Mouse (Mus musculus) forebrain, postnatal 0 days (tissue): Measurements from ENCODE around the gene Myo5c. TPM values are rescaled to one million over a fixed set of nuclear protein-coding genes. Genes with fewer than 3 reads are reported as not detected.

Experiments
- ATAC-seq: fragments of 200-750 bp; cut with Nextera tagmentation; 2 replicates; pipeline ENCODE4 v1.8.0; 2017; ENCODE audit warnings: mild to moderate bottlenecking, moderate library complexity
- DNase-seq: peaks from one replicate; pipeline ENCODE4 v3.0.0-alpha.2; 2015
- H3K27ac ChIP-seq: fragments of 300-500 bp; sonication (generic); 2 replicates; pipeline ENCODE4 v1.5.1; 2014; ENCODE audit warnings: low read depth, mild to moderate bottlenecking, antibody characterized with exemption, low read length, moderate library complexity, mixed read lengths
- H3K27me3 ChIP-seq: fragments of 300-500 bp; sonication (generic); 2 replicates; pipeline ENCODE4 v1.6.1; 2014; ENCODE audit warnings: mild to moderate bottlenecking, low read length, mixed read lengths; ENCODE audit not compliant: insufficient read depth
- H3K36me3 ChIP-seq: fragments of 300-500 bp; sonication (generic); 2 replicates; pipeline ENCODE4 v1.6.1; 2014; ENCODE audit warnings: mild to moderate bottlenecking, moderate library complexity; ENCODE audit not compliant: insufficient read depth
- H3K4me1 ChIP-seq: fragments of 300-500 bp; sonication (generic); 2 replicates; pipeline ENCODE4 v1.6.1; 2014; ENCODE audit warnings: antibody characterized with exemption; ENCODE audit not compliant: insufficient read depth
- H3K4me2 ChIP-seq: fragments of 300-500 bp; sonication (generic); 2 replicates; pipeline ENCODE4 v1.6.1; 2014; ENCODE audit warnings: low read depth, mild to moderate bottlenecking, moderate library complexity
- H3K4me3 ChIP-seq: fragments of 300-500 bp; sonication (generic); 2 replicates; pipeline ENCODE4 v1.5.1; 2014; ENCODE audit warnings: low read depth, low read length, mixed read lengths
- H3K9ac ChIP-seq: fragments of 300-500 bp; sonication (generic); 2 replicates; pipeline ENCODE4 v1.6.1; 2014; ENCODE audit warnings: mild to moderate bottlenecking
- H3K9me3 ChIP-seq: fragments of 300-500 bp; sonication (generic); 2 replicates; pipeline ENCODE4 v1.6.1; 2016; ENCODE audit warnings: low read length
- CTCF ChIP-seq: sonication (generic); IDR thresholded peaks from 2 replicates; pipeline ENCODE4 v1.5.1; 2016; ENCODE audit warnings: antibody characterized with exemption, control low read depth, low read depth
- WGBS: fragments of 180-500 bp; shearing (Covaris S2); extraction: QIAGEN DNeasy Blood & Tissue Kit; methylation state at CpG from one replicate; pipeline ENCODE4 v1.1.7; 2014; 5-methylcytosine and 5-hydroxymethylcytosine counted together
- polyA plus RNA-seq: library from polyadenylated mRNA; unstranded; fragments of >200 nt; fragmentation: Nextera tagmentation; extraction: Ambion mirVana; gene quantifications from 2 replicates; pipeline ENCODE4 v1.2.1, GENCODE M21; 2015
- total RNA-seq: library from RNA; depleted of rRNA; stranded (reverse); fragments of >200 nt; gene quantifications from 2 replicates; pipeline ENCODE4 v1.2.3, GENCODE M21; 2014

Gene Myo5c
- total and polyA plus RNA-seq, 2 experiments from 2014 or later = 0.10 to 0.16 TPM

- peaks cover 4% of the 10 kb centered on the region; the same call in 1 of the 2 replicates for H3K36me3 ChIP-seq
- WGBS = 28% methylated on average over 11 of the region's 11 CpGs
- peak overlapping the region; percentile 79 for H3K4me3 ChIP-seq
- H3K4me2 ChIP-seq = peak overlapping the region; percentile 76
- H3K4me1 ChIP-seq = peaks cover 12% of the 10 kb centered on the region
- H3K9ac ChIP-seq = peak overlapping the region; percentile 80
- peak; percentile 56 for DNase-seq
- peak overlapping the region; percentile 88 for H3K27ac ChIP-seq
- peak; percentile 21; the same call in 1 of the 2 replicates for TF ChIP-seq CTCF
- no peaks in the 10 kb centered on the region for H3K9me3 ChIP-seq
- peak; percentile 40 for ATAC-seq
- H3K27me3 ChIP-seq = no peaks in the 10 kb centered on the region
Measured at GRCm38 (mm10) chr9:75313138-75313831, 81.5 kb downstream of the Myo5c start.

DNA sequence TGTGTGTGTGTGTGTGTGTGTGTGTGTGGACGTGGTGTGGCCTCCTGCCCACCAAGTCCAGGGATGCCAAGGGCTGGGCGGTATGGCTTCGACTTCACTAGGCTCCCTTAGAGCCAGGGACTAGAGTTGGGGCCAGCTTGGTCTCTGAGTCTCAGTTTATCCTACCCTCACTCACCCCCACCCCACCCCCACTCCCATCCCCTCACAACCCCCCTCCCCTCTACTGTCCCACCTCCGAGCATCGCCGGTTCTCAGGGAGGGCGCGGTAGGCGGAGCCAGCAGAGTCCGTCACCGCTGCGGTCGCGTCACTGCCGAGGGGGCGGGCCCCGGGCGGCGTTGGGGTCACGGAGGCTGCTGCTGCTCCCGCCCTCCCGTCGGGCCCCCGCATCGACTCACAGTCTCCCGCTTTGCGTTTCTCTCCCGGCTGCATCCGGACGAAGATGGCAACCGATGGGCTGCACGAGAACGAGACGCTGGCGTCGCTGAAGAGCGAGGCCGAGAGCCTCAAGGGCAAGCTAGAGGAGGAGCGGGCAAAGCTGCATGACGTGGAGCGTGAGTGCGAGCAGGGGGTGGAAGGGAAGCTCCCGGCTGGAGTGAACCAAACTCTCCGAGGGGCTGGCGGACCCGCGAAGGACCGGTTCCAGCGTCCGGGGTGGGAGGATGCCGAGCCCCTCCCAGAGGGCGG is 82.2 kb downstream of the Myo5c start:
- DNase-seq = peak; percentile 84

DNA sequence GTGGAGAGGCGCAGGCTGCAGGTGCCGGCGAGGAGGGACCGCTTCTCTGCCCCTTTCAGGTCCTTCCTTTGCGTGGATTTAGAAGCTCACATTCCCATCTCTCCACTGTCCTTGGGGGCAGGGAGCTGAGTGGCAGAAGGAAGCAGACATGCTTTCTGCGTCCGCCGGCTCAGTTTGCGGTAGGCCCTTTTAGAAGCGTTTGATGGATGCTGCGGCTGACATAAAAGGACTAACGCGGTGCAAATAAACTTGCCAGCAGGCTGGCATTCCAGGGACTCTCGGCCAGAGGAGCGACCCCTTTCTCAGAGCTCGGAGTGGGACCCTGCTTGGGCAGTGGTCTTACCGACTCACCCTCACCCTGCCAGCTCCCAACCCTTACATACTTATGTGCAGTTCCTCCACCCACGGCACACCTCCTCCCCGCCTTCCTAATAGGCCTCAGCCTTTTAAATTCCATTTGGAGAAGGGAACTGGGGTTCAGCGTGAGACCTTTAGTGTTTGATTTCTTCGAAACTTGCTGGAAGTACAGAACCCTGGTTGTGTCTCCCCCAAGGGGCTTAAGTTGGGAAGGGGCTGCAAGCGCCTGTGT is 82.8 kb downstream of the Myo5c start:
- ATAC-seq = peak; percentile 64
- Histone ChIP-seq H3K27me3 (no peaks in the 10 kb centered on the region), H3K4me1 (peaks cover 12% of the 10 kb centered on the region), H3K9ac (peak overlapping the region; percentile 80), H3K4me2 (peak overlapping the region; percentile 76), H3K27ac (peak overlapping the region; percentile 88), H3K36me3 (peaks cover 4% of the 10 kb centered on the region; the same call in 1 of the 2 replicates), H3K4me3 (peak overlapping the region; percentile 79), H3K9me3 (no peaks in the 10 kb centered on the region)
- 4% methylated on average over 22 of the region's 22 CpGs for WGBS
- DNase-seq = peak; percentile 71
- no peak; the same call in 1 of the 2 replicates for TF ChIP-seq CTCF

More for the DNA sequence above, 82.2 kb downstream of the Myo5c start:
- Histone ChIP-seq H3K9me3 (no peaks in the 10 kb centered on the region), H3K27ac (peak overlapping the region; percentile 88), H3K36me3 (peaks cover 4% of the 10 kb centered on the region; the same call in 1 of the 2 replicates), H3K4me3 (peak overlapping the region; percentile 79), H3K9ac (peak overlapping the region; percentile 80), H3K27me3 (no peaks in the 10 kb centered on the region), H3K4me2 (peak overlapping the region; percentile 76), H3K4me1 (peaks cover 12% of the 10 kb centered on the region)
- WGBS = 3% methylated on average over 48 of the region's 52 CpGs
- TF ChIP-seq CTCF = peak; percentile 36
- peak; percentile 92 for ATAC-seq

DNA sequence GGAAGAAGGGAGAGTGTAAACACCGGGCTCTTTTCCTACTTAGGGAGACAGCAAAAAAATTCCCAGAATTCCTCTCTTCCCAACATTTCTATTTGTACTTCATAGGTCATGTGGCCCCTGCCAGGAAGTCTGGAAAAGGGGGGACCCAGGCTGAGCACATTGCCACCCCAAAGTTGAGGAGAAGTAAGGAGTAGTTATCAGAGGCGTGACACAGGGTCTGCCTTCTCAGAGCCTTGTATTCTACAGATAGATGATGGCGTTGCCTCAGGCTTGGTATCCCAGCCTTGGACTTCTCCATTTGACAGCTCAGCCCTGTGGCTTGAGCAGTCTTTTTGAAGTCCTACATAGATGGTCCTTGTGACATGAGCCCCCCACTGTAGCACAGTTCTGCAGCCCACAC is 83.4 kb downstream of the Myo5c start:
- peak overlapping the region; percentile 79 for H3K4me3 ChIP-seq
- H3K27me3 ChIP-seq = no peaks in the 10 kb centered on the region
- no peak for TF ChIP-seq CTCF
- H3K9ac ChIP-seq = no peak overlapping the region
- H3K36me3 ChIP-seq = peaks cover 4% of the 10 kb centered on the region; the same call in 1 of the 2 replicates
- H3K4me2 ChIP-seq = peak overlapping the region; percentile 76
- H3K27ac ChIP-seq = no peak overlapping the region
- H3K4me1 ChIP-seq = peaks cover 12% of the 10 kb centered on the region
- WGBS = 76% methylated on average over 3 of the region's 3 CpGs
- DNase-seq (no peak), ATAC-seq (no peak)
- H3K9me3 ChIP-seq = no peaks in the 10 kb centered on the region

DNA sequence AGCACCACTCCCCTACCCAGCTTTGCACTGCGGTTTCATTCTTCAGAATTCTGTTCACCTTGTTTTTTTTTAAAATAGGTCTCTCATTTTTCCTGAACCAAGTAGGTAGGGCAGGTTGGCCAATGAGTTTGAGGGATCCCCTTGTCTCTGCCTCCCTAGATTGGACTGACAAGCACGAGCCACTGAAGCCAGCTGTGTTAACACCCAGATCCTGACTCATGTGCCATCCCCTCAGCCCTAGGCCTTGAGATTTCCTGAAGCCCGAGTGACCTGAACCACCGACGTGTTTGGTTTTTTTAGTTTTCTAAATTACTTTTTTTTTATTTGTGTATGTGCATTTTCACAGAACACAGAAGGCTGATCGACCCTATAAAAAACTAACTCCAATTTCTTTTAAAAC is 85.0 kb downstream of the Myo5c start:
- WGBS = 91% methylated on average over 6 of the region's 6 CpGs
- ATAC-seq (no peak), DNase-seq (no peak)

DNA sequence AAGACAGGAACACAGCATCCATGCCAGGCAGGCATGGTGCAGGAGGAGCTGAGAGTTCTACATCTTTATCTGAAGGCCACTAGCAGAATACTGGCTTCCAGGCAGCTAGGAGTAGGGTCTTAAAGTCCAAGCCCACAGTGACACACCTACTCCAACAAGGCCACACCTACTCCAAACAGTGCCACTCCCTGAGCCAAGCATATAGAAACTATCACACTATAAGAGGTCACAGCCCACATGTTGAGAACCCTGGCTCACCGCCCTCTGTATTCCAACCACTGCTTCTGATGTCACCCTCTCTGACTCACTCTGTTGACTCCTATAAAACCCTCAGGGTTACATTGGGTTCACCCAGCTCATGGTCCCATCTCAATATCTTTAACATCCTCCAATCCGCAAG is 86.4 kb downstream of the Myo5c start:
- no peak for DNase-seq
- H3K36me3 ChIP-seq = peaks cover 4% of the 10 kb centered on the region; the same call in 1 of the 2 replicates
- peaks cover 12% of the 10 kb centered on the region for H3K4me1 ChIP-seq
- 94% methylated on average over 2 of the region's 2 CpGs for WGBS
- TF ChIP-seq CTCF = no peak
- H3K27ac ChIP-seq = no peak overlapping the region
- no peak overlapping the region for H3K4me3 ChIP-seq
- no peak for ATAC-seq
- no peaks in the 10 kb centered on the region for H3K27me3 ChIP-seq
- H3K9me3 ChIP-seq = no peaks in the 10 kb centered on the region
- H3K9ac ChIP-seq = no peak overlapping the region
- H3K4me2 ChIP-seq = no peak overlapping the region

More for the DNA sequence above, 85.0 kb downstream of the Myo5c start:
- Histone ChIP-seq H3K9ac (no peak overlapping the region), H3K36me3 (peaks cover 4% of the 10 kb centered on the region; the same call in 1 of the 2 replicates), H3K4me3 (no peak overlapping the region), H3K4me2 (no peak overlapping the region), H3K9me3 (no peaks in the 10 kb centered on the region), H3K27ac (no peak overlapping the region), H3K27me3 (no peaks in the 10 kb centered on the region), H3K4me1 (peaks cover 12% of the 10 kb centered on the region)
- no peak for TF ChIP-seq CTCF
